In the genomic region with DNA sequence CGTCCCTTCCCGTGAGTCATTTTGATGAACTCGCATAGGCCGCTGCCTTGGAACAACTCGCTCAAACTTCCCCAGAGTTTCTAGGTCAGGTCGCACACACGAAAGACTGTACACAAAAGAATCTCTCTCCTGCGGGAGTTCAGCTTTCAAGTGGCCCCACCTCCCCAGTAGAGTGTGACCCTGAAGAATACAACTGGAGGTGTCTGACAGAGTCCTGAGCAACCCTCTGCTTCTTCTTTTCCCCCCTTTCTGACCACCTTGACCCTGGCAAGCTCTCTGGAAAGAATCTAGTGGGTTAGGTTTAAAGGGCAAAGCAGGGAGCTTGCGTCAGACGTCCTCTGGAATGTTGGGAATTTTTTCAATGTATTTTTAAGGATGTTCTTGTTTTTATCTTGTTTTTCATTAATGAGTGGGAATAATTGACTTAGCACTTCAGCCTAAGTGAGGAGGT, we compare ENCODE assay signal across 9 mouse cellular contexts. TPM values are rescaled to one million over a fixed set of nuclear protein-coding genes. Genes with fewer than 3 reads are reported as not detected.
DNase-seq lines count a peak whose midpoint lies in the region; ATAC-seq and TF ChIP-seq lines count a peak whose summit lies in the region.
"Had no signal": no experiment of that assay in that cellular context is flagged by ENCODE, and none has a peak within 500 bp of the region (broad histone marks: within the 10 kb centered on the region; RNA-seq: fewer than 3 reads in every experiment).

No protein-coding gene starts in this region.

- no peak overlapping the region for H3K4me2 ChIP-seq in heart, embryonic 16.5 days (ENCODE audit: low read depth, low read length)
- no peak overlapping the region for H3K4me2 ChIP-seq in liver, embryonic 16.5 days (ENCODE audit: low read depth, low read length)

- no peaks in the 10 kb centered on the region for H3K27me3 ChIP-seq in heart, embryonic 16.5 days (ENCODE audit: control insufficient read depth, insufficient read depth, low read length)
- no peaks in the 10 kb centered on the region for H3K27me3 ChIP-seq in thymus, adult 2 months (ENCODE audit: control insufficient read depth, insufficient read depth, low read length)
- H3K27me3 ChIP-seq in liver, embryonic 16.5 days (ENCODE audit: control insufficient read depth, insufficient read depth, low read depth, low read length): no peaks in the 10 kb centered on the region

- peaks cover 9% of the 10 kb centered on the region for H3K4me1 ChIP-seq in heart, embryonic 16.5 days (ENCODE audit: control insufficient read depth, insufficient read depth, low read length)
- peaks cover 26% of the 10 kb centered on the region for H3K4me1 ChIP-seq in thymus, adult 2 months (replicated peaks; ENCODE audit: control insufficient read depth, insufficient read depth, low read length)
- H3K4me1 ChIP-seq in brown adipose tissue, adult 24 weeks (ENCODE audit: control insufficient read depth, insufficient read depth, insufficient read length, low read length): peaks cover 23% of the 10 kb centered on the region
- peaks cover 4% of the 10 kb centered on the region for H3K4me1 ChIP-seq in liver, embryonic 16.5 days (ENCODE audit: control insufficient read depth, low read depth, low read length)

- WGBS in heart, embryonic 16.5 days: 34% methylated on average over 10 of the region's 10 CpGs
- 55% methylated on average over 10 of the region's 10 CpGs for WGBS in thymus, adult 2 months
- WGBS in liver, embryonic 16.5 days (ENCODE audit: insufficient replicate concordance): 56% methylated on average over 10 of the region's 10 CpGs

- H3K27ac ChIP-seq in heart, embryonic 16.5 days (ENCODE audit: low read length): peak overlapping the region; percentile 12; the same call in 1 of the 2 replicates
- H3K27ac ChIP-seq in thymus, adult 2 months (ENCODE audit: control insufficient read depth, insufficient read depth, low read length): peak overlapping the region; percentile 51
- peak overlapping the region; percentile 91 for H3K27ac ChIP-seq in brown adipose tissue, adult 24 weeks (replicated peaks; ENCODE audit: low read depth, low read length)
- H3K27ac ChIP-seq in liver, embryonic 16.5 days (ENCODE audit: low read length): peak overlapping the region; percentile 17; the same call in 1 of the 2 replicates

- H3K9ac ChIP-seq in heart, embryonic 16.5 days (ENCODE audit: low read length): no peak overlapping the region
- H3K9ac ChIP-seq in liver, embryonic 16.5 days (ENCODE audit: low read depth, low read length): no peak overlapping the region

- DNase-seq in heart, adult 9 months (ENCODE audit: low spot score in 2 of 2): no peak
- DNase-seq in thymus, adult 2 months: no peak
- DNase-seq in thymus, postnatal 10 days (ENCODE audit: low spot score in 2 of 2): no peak
- no peak for DNase-seq in cerebellum, postnatal 14 days
- DNase-seq: cerebellum, adult 11 months had no signal

- no peak for TF ChIP-seq POLR2A in thymus, adult 2 months (IDR thresholded peaks at IDR 0.05; ENCODE audit: control insufficient read depth, extremely low read depth, insufficient read depth, low read length, poor library complexity)

- no peaks in the 10 kb centered on the region for H3K9me3 ChIP-seq in heart, embryonic 16.5 days (replicated peaks; ENCODE audit: control insufficient read depth, low read length)
- no peaks in the 10 kb centered on the region for H3K9me3 ChIP-seq in liver, embryonic 16.5 days (replicated peaks; ENCODE audit: control insufficient read depth, low read length)

- H3K4me3 ChIP-seq in heart, embryonic 16.5 days (ENCODE audit: low read length): no peak overlapping the region
- no peak overlapping the region for H3K4me3 ChIP-seq in thymus, adult 2 months (ENCODE audit: control insufficient read depth, insufficient read depth, low read length)
- no peak overlapping the region for H3K4me3 ChIP-seq in brown adipose tissue, adult 24 weeks (ENCODE audit: insufficient read depth, low read depth, low read length)
- H3K4me3 ChIP-seq in liver, embryonic 16.5 days (ENCODE audit: low read depth, low read length): no peak overlapping the region

- TF ChIP-seq CTCF in thymus, adult 2 months (IDR thresholded peaks at IDR 0.05; ENCODE audit: borderline replicate concordance, control insufficient read depth, extremely low read depth, insufficient read depth, low read length, poor library complexity): no peak

- no peak for ATAC-seq in heart, embryonic 16.5 days (replicated peaks; ENCODE audit: extremely low read depth, insufficient read depth, low FRiP score)
- ATAC-seq in liver, embryonic 16.5 days (ENCODE audit: low read depth): no peak
- ATAC-seq in erythroid progenitor cell, adult 5-6 weeks (replicated peaks; ENCODE audit: low FRiP score, poor library complexity, severe bottlenecking): no peak

- H3K36me3 ChIP-seq in heart, embryonic 16.5 days (ENCODE audit: control insufficient read depth, insufficient read depth): no peaks in the 10 kb centered on the region
- H3K36me3 ChIP-seq in thymus, adult 2 months (ENCODE audit: control insufficient read depth, insufficient read depth, low read length): no peaks in the 10 kb centered on the region
- no peaks in the 10 kb centered on the region for H3K36me3 ChIP-seq in liver, embryonic 16.5 days (ENCODE audit: control insufficient read depth, insufficient read depth)

RNA-seq across cellular contexts. Expression of a gene that starts 9.8 kb away (rescaled TPM):
- 133 and 149 TPM in 2 replicates for polyA plus RNA-seq in heart, embryonic 16.5 days (2015; fragmentation: Nextera tagmentation; extraction: Ambion mirVana)
- 26.7 and 28.6 TPM in 2 replicates for polyA plus RNA-seq in thymus, adult 2 months (2012; rRNA removed)
- polyA plus RNA-seq in brown adipose tissue, adult 24 weeks (2012; ENCODE audit: insufficient read depth, insufficient read length, missing spikeins): 86.4 and 125 TPM in 2 replicates
- polyA plus RNA-seq in liver, embryonic 16.5 days (2015; fragmentation: Nextera tagmentation; extraction: Ambion mirVana): 74.9 and 81.1 TPM in 2 replicates
- total RNA-seq in erythroid progenitor cell, adult 5-6 weeks (2015; ENCODE audit: low replicate concordance): 245 and 298 TPM in 2 replicates
- total RNA-seq in erythroid progenitor cell, adult 5-6 weeks (2017; ENCODE audit: low replicate concordance): 215 and 282 TPM in 2 replicates

RNA-seq across cellular contexts. Expression of a gene that starts 11.8 kb away (rescaled TPM):
- polyA plus RNA-seq in heart, embryonic 16.5 days (2015; fragmentation: Nextera tagmentation; extraction: Ambion mirVana): 0.71 and 0.80 TPM in 2 replicates
- 9.3 and 9.5 TPM in 2 replicates for polyA plus RNA-seq in thymus, adult 2 months (2012; rRNA removed)
- polyA plus RNA-seq in brown adipose tissue, adult 24 weeks (2012; ENCODE audit: insufficient read depth, insufficient read length, missing spikeins): 0.55 and 0.58 TPM in 2 replicates
- 2.9 TPM in 2 replicates for polyA plus RNA-seq in liver, embryonic 16.5 days (2015; fragmentation: Nextera tagmentation; extraction: Ambion mirVana)
- 4.3 and 5.0 TPM in 2 replicates for total RNA-seq in erythroid progenitor cell, adult 5-6 weeks (2015; ENCODE audit: low replicate concordance)
- total RNA-seq in erythroid progenitor cell, adult 5-6 weeks (2017; ENCODE audit: low replicate concordance): 1.7 and 3.4 TPM in 2 replicates

RNA-seq across cellular contexts. Expression of a gene that starts 27.9 kb away (rescaled TPM):
- polyA plus RNA-seq in heart, embryonic 16.5 days (2015; fragmentation: Nextera tagmentation; extraction: Ambion mirVana): 128 and 147 TPM in 2 replicates
- polyA plus RNA-seq in thymus, adult 2 months (2012; rRNA removed): 194 and 220 TPM in 2 replicates
- 58.3 and 62.6 TPM in 2 replicates for polyA plus RNA-seq in brown adipose tissue, adult 24 weeks (2012; ENCODE audit: insufficient read depth, insufficient read length, missing spikeins)
- 81.8 and 90.3 TPM in 2 replicates for polyA plus RNA-seq in liver, embryonic 16.5 days (2015; fragmentation: Nextera tagmentation; extraction: Ambion mirVana)
- total RNA-seq in erythroid progenitor cell, adult 5-6 weeks (2015; ENCODE audit: low replicate concordance): 410 and 552 TPM in 2 replicates
- 431 and 814 TPM in 2 replicates for total RNA-seq in erythroid progenitor cell, adult 5-6 weeks (2017; ENCODE audit: low replicate concordance)

RNA-seq across cellular contexts. Expression of a gene that starts 37.1 kb away (rescaled TPM):
- 50.7 and 52.8 TPM in 2 replicates for polyA plus RNA-seq in heart, embryonic 16.5 days (2015; fragmentation: Nextera tagmentation; extraction: Ambion mirVana)
- polyA plus RNA-seq in thymus, adult 2 months (2012; rRNA removed): 37.5 and 43.5 TPM in 2 replicates
- 106 and 110 TPM in 2 replicates for polyA plus RNA-seq in brown adipose tissue, adult 24 weeks (2012; ENCODE audit: insufficient read depth, insufficient read length, missing spikeins)
- 22.7 and 28.0 TPM in 2 replicates for polyA plus RNA-seq in liver, embryonic 16.5 days (2015; fragmentation: Nextera tagmentation; extraction: Ambion mirVana)
- total RNA-seq in erythroid progenitor cell, adult 5-6 weeks (2015; ENCODE audit: low replicate concordance): 23.1 and 45.3 TPM in 2 replicates
- 38.9 and 50.2 TPM in 2 replicates for total RNA-seq in erythroid progenitor cell, adult 5-6 weeks (2017; ENCODE audit: low replicate concordance)

Comparison
In these comparisons a context has a peak if more than half of its experiments do, and no peak if none do; other contexts are left out.
1. H3K27ac ChIP-seq: peak in every context shown above with its lines; median percentile 91 in brown adipose tissue, adult 24 weeks; 51 in thymus, adult 2 months; 17 in liver, embryonic 16.5 days; 12 in heart, embryonic 16.5 days.